8 mouse cellular contexts compared by ENCODE assay signal in genomic region chr15:81858138-81858516, GRCm38 (mm10). TPM values are rescaled to one million over a fixed set of nuclear protein-coding genes. Genes with fewer than 3 reads are reported as not detected.
DNase-seq lines count a peak whose midpoint lies in the region; ATAC-seq and TF ChIP-seq lines count a peak whose summit lies in the region.

No protein-coding gene starts in this region.

- DNase-seq in MEL-GATA-1-ER (ENCODE audit: extremely low read depth, low read depth): peak; percentile 77
- peak; percentile 97 for DNase-seq in cerebellum, adult 8-10 months
- DNase-seq in hindbrain, embryonic 10.5 days (ENCODE audit: low spot score): peak; percentile 90
- DNase-seq in layer of hippocampus, adult 9-10 months (ENCODE audit: low spot score): peak; percentile 93
- DNase-seq in thymus, adult 18-20 months: peak; percentile 88 to 90

- TF ChIP-seq CTCF in olfactory bulb, adult 2 months (IDR thresholded peaks at IDR 0.05; ENCODE audit: insufficient read depth, low read depth, low read length): no peak

- 0% methylated on average over 23 of the region's 23 CpGs for WGBS in hindbrain, embryonic 10.5 days
- WGBS in lung, embryonic 15.5 days: 0% methylated on average over 23 of the region's 23 CpGs
- WGBS in olfactory bulb, adult 2 months: under 1% methylated on average over 23 of the region's 23 CpGs

- ATAC-seq in frontal cortex, adult (ENCODE audit: low TSS enrichment): peak; percentile 2; the same call in 1 of the 2 replicates
- ATAC-seq in lung, embryonic 15.5 days (ENCODE audit: borderline replicate concordance, extremely low read depth, low FRiP score, low TSS enrichment): peak; percentile 25

- H3K27me3 ChIP-seq in hindbrain, embryonic 10.5 days (ENCODE audit: insufficient read depth, poor library complexity, severe bottlenecking): no peaks in the 10 kb centered on the region
- H3K27me3 ChIP-seq in lung, embryonic 15.5 days: no peaks in the 10 kb centered on the region

- H3K9ac ChIP-seq in lung, embryonic 15.5 days: peak overlapping the region; percentile 87

- peak overlapping the region; percentile 93 for H3K27ac ChIP-seq in hindbrain, embryonic 10.5 days
- H3K27ac ChIP-seq in lung, embryonic 15.5 days: peak overlapping the region; percentile 98
- H3K27ac ChIP-seq in olfactory bulb, adult 2 months (ENCODE audit: insufficient read depth, low read depth, low read length): peak overlapping the region; percentile 97

- H3K36me3 ChIP-seq in hindbrain, embryonic 10.5 days: peaks cover 19% of the 10 kb centered on the region
- H3K36me3 ChIP-seq in lung, embryonic 15.5 days: peaks cover 12% of the 10 kb centered on the region

- H3K4me3 ChIP-seq in hindbrain, embryonic 10.5 days: peak overlapping the region; percentile 92
- peak overlapping the region; percentile 76 for H3K4me3 ChIP-seq in lung, embryonic 15.5 days
- H3K4me3 ChIP-seq in olfactory bulb, adult 2 months (ENCODE audit: insufficient read depth, low read depth, low read length): peak overlapping the region; percentile 91

- peaks cover 40% of the 10 kb centered on the region for H3K4me1 ChIP-seq in hindbrain, embryonic 10.5 days (replicated peaks)
- H3K4me1 ChIP-seq in lung, embryonic 15.5 days: peaks cover 25% of the 10 kb centered on the region
- peaks cover 17% of the 10 kb centered on the region for H3K4me1 ChIP-seq in olfactory bulb, adult 2 months (ENCODE audit: control insufficient read depth, insufficient read depth, low read length)

- peak; percentile 96 for TF ChIP-seq POLR2A in olfactory bulb, adult 2 months (IDR thresholded peaks at IDR 0.05; ENCODE audit: insufficient read depth, low read depth, low read length)

- H3K4me2 ChIP-seq in lung, embryonic 15.5 days: peak overlapping the region; percentile 86

- no peaks in the 10 kb centered on the region for H3K9me3 ChIP-seq in hindbrain, embryonic 10.5 days
- no peaks in the 10 kb centered on the region for H3K9me3 ChIP-seq in lung, embryonic 15.5 days

RNA-seq across cellular contexts. Expression of gene Tob2, which starts 0.5 kb away (rescaled TPM):
- polyA plus RNA-seq in hindbrain, embryonic 10.5 days (2016; fragmentation: Nextera tagmentation; extraction: Ambion mirVana): 18.6 and 19.1 TPM in 2 replicates
- polyA plus RNA-seq in lung, embryonic 15.5 days (2015; fragmentation: Nextera tagmentation; extraction: Ambion mirVana): 27.0 and 29.1 TPM in 2 replicates
- not detected in 2 replicates for polyA plus RNA-seq in olfactory bulb, adult 2 months (2012; ENCODE audit: insufficient read depth, insufficient read length, low replicate concordance, missing spikeins)

RNA-seq across cellular contexts. Expression of gene Phf5a, which starts 13.6 kb away (rescaled TPM):
- 212 and 249 TPM in 2 replicates for polyA plus RNA-seq in hindbrain, embryonic 10.5 days (2016; fragmentation: Nextera tagmentation; extraction: Ambion mirVana)
- 172 and 183 TPM in 2 replicates for polyA plus RNA-seq in lung, embryonic 15.5 days (2015; fragmentation: Nextera tagmentation; extraction: Ambion mirVana)
- polyA plus RNA-seq in olfactory bulb, adult 2 months (2012; ENCODE audit: insufficient read depth, insufficient read length, low replicate concordance, missing spikeins): not detected in 2 replicates

RNA-seq across cellular contexts. Expression of gene Aco2, which starts 14.0 kb away (rescaled TPM):
- 157 and 175 TPM in 2 replicates for polyA plus RNA-seq in hindbrain, embryonic 10.5 days (2016; fragmentation: Nextera tagmentation; extraction: Ambion mirVana)
- polyA plus RNA-seq in lung, embryonic 15.5 days (2015; fragmentation: Nextera tagmentation; extraction: Ambion mirVana): 164 and 173 TPM in 2 replicates
- polyA plus RNA-seq in olfactory bulb, adult 2 months (2012; ENCODE audit: insufficient read depth, insufficient read length, low replicate concordance, missing spikeins): 365 TPM in 1 of 2 replicates, not detected in the other

RNA-seq across cellular contexts. Expression of gene Tef, which starts 55.9 kb away (rescaled TPM):
- polyA plus RNA-seq in hindbrain, embryonic 10.5 days (2016; fragmentation: Nextera tagmentation; extraction: Ambion mirVana): 16.4 and 19.4 TPM in 2 replicates
- polyA plus RNA-seq in lung, embryonic 15.5 days (2015; fragmentation: Nextera tagmentation; extraction: Ambion mirVana): 27.4 and 31.4 TPM in 2 replicates
- polyA plus RNA-seq in olfactory bulb, adult 2 months (2012; ENCODE audit: insufficient read depth, insufficient read length, low replicate concordance, missing spikeins): 278 TPM in 1 of 2 replicates, not detected in the other

Comparison
In these comparisons a context has a peak if more than half of its experiments do, and no peak if none do; other contexts are left out.
1. Peak in every context shown above with its lines: DNase-seq, ATAC-seq, H3K4me3 ChIP-seq and H3K27ac ChIP-seq.